Mouse (Mus musculus) myocyte (in vitro differentiated cells): Measurements from ENCODE around the gene Snx29. TPM values are rescaled to one million over a fixed set of nuclear protein-coding genes. Genes with fewer than 3 reads are reported as not detected.

Source experiments
- H3K27me3 ChIP-seq: one replicate; pipeline ENCODE4 v1.6.1; 2011; ENCODE audit not compliant: control insufficient read depth, insufficient read depth, insufficient read length
- H3K36me3 ChIP-seq: one replicate; pipeline ENCODE4 v1.6.1; 2011; ENCODE audit not compliant: control insufficient read depth, insufficient read depth
- H3K4me2 ChIP-seq: one replicate; pipeline ENCODE4 v1.6.1; 2011; ENCODE audit warnings: low read depth, control low read depth
- H3K4me3 ChIP-seq: one replicate; pipeline ENCODE4 v1.5.1; 2011; ENCODE audit warnings: mild to moderate bottlenecking, control low read depth, moderate library complexity
- H3K79me2 ChIP-seq: one replicate; pipeline ENCODE4 v1.6.1; 2011; ENCODE audit not compliant: control insufficient read depth, insufficient read depth
- H3ac ChIP-seq: one replicate; pipeline ENCODE4 v1.6.1; 2011; ENCODE audit not compliant: control insufficient read depth, insufficient read length
- CEBPB ChIP-seq: IDR thresholded peaks from 2 replicates; pipeline ENCODE4 v1.6.1; 2011; ENCODE audit warnings: mild to moderate bottlenecking, moderate library complexity; ENCODE audit not compliant: poor library complexity, insufficient read depth, severe bottlenecking
- E2F4 ChIP-seq: IDR thresholded peaks from one replicate; pipeline ENCODE4 v1.6.1; 2011; ENCODE audit warnings: mild to moderate bottlenecking, control low read depth, moderate library complexity; ENCODE audit not compliant: insufficient read depth
- MAX ChIP-seq: IDR thresholded peaks from one replicate; pipeline ENCODE4 v1.6.1; 2011; ENCODE audit warnings: low read depth, mild to moderate bottlenecking, control low read depth
- MYOD1 ChIP-seq, 3 experiments: IDR thresholded peaks; one replicate each; pipeline ENCODE4 v1.6.1; 2011; ENCODE audit warnings: control low read depth in 2 of 3, low read depth in 2 of 3, mild to moderate bottlenecking in 2 of 3, moderate library complexity in 1 of 3; ENCODE audit not compliant: insufficient read length in 2 of 3, control insufficient read depth in 1 of 3
- MYOG ChIP-seq, 3 experiments: IDR thresholded peaks; one replicate each; pipeline ENCODE4 v1.6.1; 2011; ENCODE audit warnings: control low read depth in 2 of 3, low read depth in 2 of 3, mild to moderate bottlenecking in 2 of 3; ENCODE audit not compliant: insufficient read length in 2 of 3, control insufficient read depth in 1 of 3, insufficient read depth in 1 of 3
- POLR2A ChIP-seq: IDR thresholded peaks from one replicate; pipeline ENCODE4 v1.6.1; 2011; ENCODE audit warnings: low read depth, mild to moderate bottlenecking, control low read depth, moderate library complexity; ENCODE audit not compliant: insufficient read length
- POLR2AphosphoS2 ChIP-seq: IDR thresholded peaks from one replicate; pipeline ENCODE4 v1.6.1; 2011; ENCODE audit warnings: low read depth, control low read depth; ENCODE audit not compliant: insufficient read length
- REST ChIP-seq: IDR thresholded peaks from one replicate; pipeline ENCODE4 v1.6.1; 2011; ENCODE audit warnings: mild to moderate bottlenecking, control low read depth, moderate library complexity; ENCODE audit not compliant: insufficient read depth, insufficient read length
- SRF ChIP-seq: IDR thresholded peaks from one replicate; pipeline ENCODE4 v1.6.1; 2011; ENCODE audit warnings: low read depth; ENCODE audit not compliant: control insufficient read depth, insufficient read length
- TCF12 ChIP-seq: IDR thresholded peaks from one replicate; pipeline ENCODE4 v1.6.1; 2011; ENCODE audit warnings: mild to moderate bottlenecking, control low read depth; ENCODE audit not compliant: poor library complexity, insufficient read depth, severe bottlenecking
- TCF3 ChIP-seq: IDR thresholded peaks from one replicate; pipeline ENCODE4 v1.6.1; 2011; ENCODE audit warnings: low read depth, control low read depth; ENCODE audit not compliant: insufficient read length
- USF1 ChIP-seq: IDR thresholded peaks from one replicate; pipeline ENCODE4 v1.6.1; 2011; ENCODE audit warnings: low read depth, mild to moderate bottlenecking, control low read depth, moderate library complexity
- polyA plus RNA-seq: library from polyadenylated mRNA; unstranded; fragments of >200 nt; fragmentation: generic; extraction: Trizol; gene quantifications from one replicate; pipeline ENCODE4 v1.2.1, GENCODE M21; 2012; ENCODE audit warnings: missing spikeins

Gene Snx29
- polyA plus RNA-seq, 1 experiment, result 1.7 TPM

GRCm38 (mm10) chr16:11668375-11668774 is 345.7 kb downstream of the Snx29 start:
- H3ac ChIP-seq, result no peak overlapping the region
- H3K36me3 ChIP-seq, result no peaks in the 10 kb centered on the region
- no peak overlapping the region for H3K4me2 ChIP-seq
- no peaks in the 10 kb centered on the region for H3K79me2 ChIP-seq
- no peaks in the 10 kb centered on the region for H3K27me3 ChIP-seq
- TF ChIP-seq SRF, result no peak
- TF ChIP-seq MAX, result no peak
- TF ChIP-seq POLR2AphosphoS2, result no peak
- no peak for TF ChIP-seq MYOD1 (IDR thresholded peaks at IDR 0.05; ENCODE audit: control insufficient read depth in 1 of 3, insufficient read length in 2 of 3, low read depth in 2 of 3)
- no peak for TF ChIP-seq CEBPB
- no peak for TF ChIP-seq TCF12
- TF ChIP-seq E2F4, result no peak
- TF ChIP-seq TCF3, result no peak
- TF ChIP-seq USF1, result no peak
- TF ChIP-seq REST, result no peak
- no peak for TF ChIP-seq MYOG (IDR thresholded peaks at IDR 0.05; ENCODE audit: control insufficient read depth in 1 of 3, insufficient read depth in 1 of 3, insufficient read length in 2 of 3, low read depth in 2 of 3)
- TF ChIP-seq POLR2A, result no peak
- no peak overlapping the region for H3K4me3 ChIP-seq

GRCm38 (mm10) chr16:11668878-11669277 is 346.2 kb downstream of the Snx29 start:
- Histone ChIP-seq H3K4me2 (no peak overlapping the region), H3K36me3 (no peaks in the 10 kb centered on the region), H3K79me2 (no peaks in the 10 kb centered on the region), H3K4me3 (no peak overlapping the region), H3K27me3 (no peaks in the 10 kb centered on the region), H3ac (no peak overlapping the region)
- TF ChIP-seq MAX, result no peak
- TF ChIP-seq POLR2AphosphoS2, result no peak
- TF ChIP-seq TCF12, result no peak
- TF ChIP-seq SRF, result no peak
- no peak for TF ChIP-seq CEBPB
- no peak for TF ChIP-seq REST
- TF ChIP-seq MYOG (IDR thresholded peaks at IDR 0.05; ENCODE audit: control insufficient read depth in 1 of 3, insufficient read depth in 1 of 3, insufficient read length in 2 of 3, low read depth in 2 of 3), result no peak
- no peak for TF ChIP-seq MYOD1 (IDR thresholded peaks at IDR 0.05; ENCODE audit: control insufficient read depth in 1 of 3, insufficient read length in 2 of 3, low read depth in 2 of 3)
- TF ChIP-seq E2F4, result no peak
- no peak for TF ChIP-seq TCF3
- no peak for TF ChIP-seq USF1
- TF ChIP-seq POLR2A, result no peak

DNA sequence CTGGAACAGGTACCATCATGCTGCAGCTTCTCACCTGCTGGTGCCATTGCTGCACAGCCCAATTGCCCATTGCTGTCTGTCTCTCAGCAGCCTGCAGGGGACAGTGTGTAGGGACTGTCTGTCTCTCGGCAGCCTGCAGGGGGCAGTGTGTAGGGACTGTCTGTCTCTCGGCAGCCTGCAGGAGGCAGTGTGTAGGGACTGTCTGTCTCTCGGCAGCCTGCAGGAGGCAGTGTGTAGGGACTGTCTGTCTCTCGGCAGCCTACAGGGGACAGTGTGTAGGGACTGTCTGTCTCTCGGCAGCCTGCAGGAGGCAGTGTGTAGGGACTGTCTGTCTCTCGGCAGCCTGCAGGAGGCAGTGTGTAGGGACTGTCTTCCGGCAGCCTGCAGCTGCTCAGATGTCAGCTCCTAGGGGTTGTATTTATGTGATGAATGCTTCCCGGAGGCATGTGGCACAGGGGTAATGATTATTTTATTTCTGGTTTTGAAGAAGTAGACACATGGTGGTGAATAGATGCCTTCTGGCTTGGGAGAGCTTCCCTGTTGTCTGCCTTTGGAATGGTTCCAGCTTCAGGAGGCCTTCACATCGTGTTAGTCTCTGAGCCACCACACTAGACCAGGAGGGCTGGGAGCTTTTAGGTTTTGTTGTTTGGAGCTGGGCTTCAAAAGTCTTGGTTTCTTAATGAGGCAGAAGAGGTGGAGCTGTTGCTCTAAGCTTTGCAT is 347.7 kb downstream of the Snx29 start:
- Histone ChIP-seq H3K4me2 (no peak overlapping the region), H3K27me3 (no peaks in the 10 kb centered on the region), H3K79me2 (no peaks in the 10 kb centered on the region), H3K4me3 (no peak overlapping the region), H3ac (no peak overlapping the region), H3K36me3 (no peaks in the 10 kb centered on the region)
- TF ChIP-seq REST (no peak), TCF12 (no peak), MYOG (IDR thresholded peaks at IDR 0.05; ENCODE audit: control insufficient read depth in 1 of 3, insufficient read depth in 1 of 3, insufficient read length in 2 of 3, low read depth in 2 of 3) (no peak), TCF3 (no peak), SRF (no peak), MAX (no peak), POLR2A (no peak), E2F4 (no peak), POLR2AphosphoS2 (no peak), USF1 (no peak), CEBPB (no peak)

DNA sequence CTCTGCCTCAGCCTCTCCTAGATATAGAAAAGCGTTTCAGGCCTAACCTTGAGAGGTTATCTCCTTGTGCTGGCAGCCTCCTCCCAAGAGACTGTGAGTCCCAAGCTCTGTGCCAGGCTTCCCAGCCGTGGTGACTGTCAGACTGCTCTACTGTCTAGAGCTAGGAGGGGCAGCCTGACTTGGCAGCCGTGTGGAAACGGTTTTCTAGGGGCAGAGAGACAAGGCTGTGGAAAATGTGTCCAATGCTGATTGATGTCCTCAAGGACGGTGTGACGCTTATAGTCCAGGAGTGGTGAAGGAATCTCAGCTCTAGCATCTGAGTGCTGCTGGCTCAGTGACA is 348.2 kb downstream of the Snx29 start:
- H3K79me2 ChIP-seq, result no peaks in the 10 kb centered on the region
- no peak overlapping the region for H3K4me2 ChIP-seq
- no peaks in the 10 kb centered on the region for H3K27me3 ChIP-seq
- TF ChIP-seq USF1 (no peak), SRF (no peak), MYOG (IDR thresholded peaks at IDR 0.05; ENCODE audit: control insufficient read depth in 1 of 3, insufficient read depth in 1 of 3, insufficient read length in 2 of 3, low read depth in 2 of 3) (no peak)
- H3ac ChIP-seq, result no peak overlapping the region
- no peak overlapping the region for H3K4me3 ChIP-seq
- H3K36me3 ChIP-seq, result no peaks in the 10 kb centered on the region

GRCm38 (mm10) chr16:11676006-11676405 is 353.3 kb downstream of the Snx29 start:
- no peak for TF ChIP-seq MAX
- TF ChIP-seq POLR2AphosphoS2, result no peak
- no peak for TF ChIP-seq MYOD1 (IDR thresholded peaks at IDR 0.05; ENCODE audit: control insufficient read depth in 1 of 3, insufficient read length in 2 of 3, low read depth in 2 of 3)
- TF ChIP-seq MYOG (IDR thresholded peaks at IDR 0.05; ENCODE audit: control insufficient read depth in 1 of 3, insufficient read depth in 1 of 3, insufficient read length in 2 of 3, low read depth in 2 of 3), result no peak
- TF ChIP-seq TCF3, result no peak
- no peak for TF ChIP-seq E2F4
- TF ChIP-seq SRF, result no peak
- no peak for TF ChIP-seq CEBPB
- no peak for TF ChIP-seq USF1
- no peak for TF ChIP-seq REST
- TF ChIP-seq TCF12, result no peak
- H3K27me3 ChIP-seq, result no peaks in the 10 kb centered on the region
- no peak overlapping the region for H3K4me2 ChIP-seq
- no peak overlapping the region for H3K4me3 ChIP-seq
- H3ac ChIP-seq, result no peak overlapping the region
- H3K79me2 ChIP-seq, result no peaks in the 10 kb centered on the region
- H3K36me3 ChIP-seq, result no peaks in the 10 kb centered on the region
